Mouse (Mus musculus) MEL (cell line): ENCODE measurements around the gene 0610030E20Rik. TPM values are rescaled to one million over a fixed set of nuclear protein-coding genes. Genes with fewer than 3 reads are reported as not detected.

Experiments used
- DNase-seq: peaks from one replicate; pipeline ENCODE4 v3.0.0; 2011; ENCODE audit warnings: low read depth, low spot score
- H3K27ac ChIP-seq: 2 replicates; pipeline ENCODE4 v1.5.1; 2012; ENCODE audit warnings: low read depth, mild to moderate bottlenecking, control low read depth, low read length, moderate library complexity; ENCODE audit not compliant: control insufficient read depth
- H3K27me3 ChIP-seq, 2 experiments: fragments of 150-350 bp in 1 of 2; sonication (generic) in 1 of 2; 2 replicates each; pipeline ENCODE4 v1.6.1; 2012; ENCODE audit warnings: low read length in 2 of 2, mild to moderate bottlenecking in 2 of 2, improper control_type of control experiment in 1 of 2, moderate library complexity in 1 of 2; ENCODE audit not compliant: insufficient read depth in 2 of 2, control insufficient read depth in 1 of 2
- H3K36me3 ChIP-seq, 2 experiments: 2 replicates each; pipeline ENCODE4 v1.6.1; 2012 to 2014; ENCODE audit warnings: low read length in 2 of 2, improper control_type of control experiment in 1 of 2, inconsistent platforms in 1 of 2, mild to moderate bottlenecking in 1 of 2; ENCODE audit not compliant: insufficient read depth in 2 of 2, control insufficient read depth in 1 of 2
- H3K4me1 ChIP-seq, 2 experiments: fragments of 150-350 bp in 1 of 2; sonication (generic) in 1 of 2; 2 replicates each; pipeline ENCODE4 v1.6.1; 2012; ENCODE audit warnings: low read length in 2 of 2, improper control_type of control experiment in 1 of 2, mild to moderate bottlenecking in 1 of 2; ENCODE audit not compliant: insufficient read depth in 2 of 2, control insufficient read depth in 1 of 2
- H3K4me3 ChIP-seq, 2 experiments: fragments of 150-350 bp in 1 of 2; sonication (generic) in 1 of 2; 2 replicates each; pipeline ENCODE4 v1.5.1; 2012; ENCODE audit warnings: low read depth in 2 of 2, low read length in 2 of 2, mild to moderate bottlenecking in 2 of 2, moderate library complexity in 2 of 2, control low read depth in 1 of 2, improper control_type of control experiment in 1 of 2; ENCODE audit not compliant: control insufficient read depth in 1 of 2, insufficient read depth in 1 of 2
- H3K79me2 ChIP-seq: 2 replicates; pipeline ENCODE4 v1.6.1; 2012; ENCODE audit warnings: mild to moderate bottlenecking, low read length, moderate library complexity; ENCODE audit not compliant: control insufficient read depth, poor library complexity, insufficient read depth
- H3K9ac ChIP-seq: 2 replicates; pipeline ENCODE4 v1.6.1; 2012; ENCODE audit warnings: low read depth, mild to moderate bottlenecking, control low read depth, low read length, moderate library complexity; ENCODE audit not compliant: control insufficient read depth, poor library complexity, severe bottlenecking
- H3K9me3 ChIP-seq: fragments of 150-350 bp; sonication (generic); replicated peaks from 2 replicates; pipeline ENCODE4 v1.6.1; 2012; ENCODE audit warnings: mild to moderate bottlenecking, low read length, improper control_type of control experiment, moderate library complexity; ENCODE audit not compliant: insufficient read depth
- BHLHE40 ChIP-seq: IDR thresholded peaks from 2 replicates; pipeline ENCODE4 v1.6.1; 2012; ENCODE audit warnings: low read depth, mild to moderate bottlenecking, inconsistent platforms, low read length, improper control_type of control experiment, borderline replicate concordance
- CHD1 ChIP-seq: IDR thresholded peaks from 2 replicates; pipeline ENCODE4 v1.6.1; 2012; ENCODE audit warnings: low read depth, mild to moderate bottlenecking, inconsistent platforms, low read length, improper control_type of control experiment
- CTCF ChIP-seq, 3 experiments: IDR thresholded peaks in 2 of 3; conservative IDR thresholded peaks in 1 of 3; 2 replicates each; pipeline ENCODE4 v1.5.1; 2011 to 2012; ENCODE audit warnings: low read length in 3 of 3, low read depth in 2 of 3, mild to moderate bottlenecking in 2 of 3, improper control_type of control experiment in 1 of 3, inconsistent platforms in 1 of 3, mixed read lengths in 1 of 3, moderate library complexity in 1 of 3; ENCODE audit not compliant: control insufficient read depth in 1 of 3, insufficient read depth in 1 of 3, poor library complexity in 1 of 3, severe bottlenecking in 1 of 3
- ELF1 ChIP-seq: IDR thresholded peaks from 2 replicates; pipeline ENCODE4 v1.6.1; 2014; ENCODE audit warnings: low read depth, mild to moderate bottlenecking, inconsistent platforms, low read length, improper control_type of control experiment, moderate library complexity
- EP300 ChIP-seq, 2 experiments: IDR thresholded peaks; 2 replicates each; pipeline ENCODE4 v1.6.1; 2011; ENCODE audit warnings: improper control_type of control experiment in 2 of 2, low read length in 2 of 2, low read depth in 1 of 2, mild to moderate bottlenecking in 1 of 2
- ETS1 ChIP-seq: IDR thresholded peaks from 2 replicates; pipeline ENCODE4 v1.6.1; 2012; ENCODE audit warnings: low read depth, mild to moderate bottlenecking, inconsistent platforms, low read length, improper control_type of control experiment, moderate library complexity
- GATA1 ChIP-seq: IDR thresholded peaks from 2 replicates; pipeline ENCODE4 v1.6.1; 2011; ENCODE audit warnings: low read depth, low read length, improper control_type of control experiment
- KAT2A ChIP-seq: conservative IDR thresholded peaks from 2 replicates; pipeline ENCODE4 v1.6.1; 2012; ENCODE audit warnings: low read depth, low read length, improper control_type of control experiment, inconsistent platforms
- MYB ChIP-seq: IDR thresholded peaks from 2 replicates; pipeline ENCODE4 v1.6.1; 2011; ENCODE audit warnings: mild to moderate bottlenecking, low read depth, low read length, improper control_type of control experiment
- MYC ChIP-seq: IDR thresholded peaks from 2 replicates; pipeline ENCODE4 v1.6.1; 2011; ENCODE audit warnings: low read depth, mild to moderate bottlenecking, low read length, improper control_type of control experiment, moderate library complexity
- POLR2A ChIP-seq, 2 experiments: IDR thresholded peaks; 2 replicates each; pipeline ENCODE4 v1.6.1; 2011 to 2012; ENCODE audit warnings: low read length in 2 of 2, mild to moderate bottlenecking in 2 of 2, control low read depth in 1 of 2, improper control_type of control experiment in 1 of 2, low read depth in 1 of 2, moderate library complexity in 1 of 2; ENCODE audit not compliant: control insufficient read depth in 1 of 2, insufficient read depth in 1 of 2, poor library complexity in 1 of 2
- POLR2AphosphoS2 ChIP-seq: IDR thresholded peaks from 2 replicates; pipeline ENCODE4 v1.6.1; 2011; ENCODE audit warnings: low read length, improper control_type of control experiment
- POLR2AphosphoS5 ChIP-seq: IDR thresholded peaks from 2 replicates; pipeline ENCODE4 v1.6.1; 2012; ENCODE audit warnings: low read depth, borderline replicate concordance, mild to moderate bottlenecking, inconsistent platforms, low read length, moderate library complexity, mixed read lengths
- RCOR1 ChIP-seq: IDR thresholded peaks from 2 replicates; pipeline ENCODE4 v1.6.1; 2012; ENCODE audit warnings: low read depth, mild to moderate bottlenecking, inconsistent platforms, low read length, improper control_type of control experiment
- TAL1 ChIP-seq: IDR thresholded peaks from 2 replicates; pipeline ENCODE4 v1.6.1; 2012; ENCODE audit warnings: mild to moderate bottlenecking, inconsistent platforms, low read length, moderate library complexity, mixed read lengths
- USF1 ChIP-seq: IDR thresholded peaks from 2 replicates; pipeline ENCODE4 v1.6.1; 2014; ENCODE audit warnings: low read depth, mild to moderate bottlenecking, inconsistent platforms, low read length, improper control_type of control experiment, moderate library complexity
- polyA plus RNA-seq, 2 experiments: library from polyadenylated mRNA; stranded (reverse) in 1 of 2; unstranded in 1 of 2; fragments of >175 nt in 1 of 2; fragments of >200 nt in 1 of 2; gene quantifications; 2 replicates each; pipeline versions ENCODE4 v1.2.1 to v1.2.4; 2012; ENCODE audit warnings: low replicate concordance in 2 of 2, low read depth in 1 of 2; ENCODE audit not compliant: insufficient read length in 2 of 2, insufficient read depth in 1 of 2, missing spikeins in 1 of 2
- total RNA-seq: library from RNA; depleted of rRNA; stranded (reverse); fragments of 300-350 nt; gene quantifications from 2 replicates; pipeline ENCODE4 v1.2.3, GENCODE M21; 2012

Gene 0610030E20Rik
- total and polyA plus RNA-seq, 3 experiments, result 14.2 to 28.5 TPM; not detected in 1

DNA sequence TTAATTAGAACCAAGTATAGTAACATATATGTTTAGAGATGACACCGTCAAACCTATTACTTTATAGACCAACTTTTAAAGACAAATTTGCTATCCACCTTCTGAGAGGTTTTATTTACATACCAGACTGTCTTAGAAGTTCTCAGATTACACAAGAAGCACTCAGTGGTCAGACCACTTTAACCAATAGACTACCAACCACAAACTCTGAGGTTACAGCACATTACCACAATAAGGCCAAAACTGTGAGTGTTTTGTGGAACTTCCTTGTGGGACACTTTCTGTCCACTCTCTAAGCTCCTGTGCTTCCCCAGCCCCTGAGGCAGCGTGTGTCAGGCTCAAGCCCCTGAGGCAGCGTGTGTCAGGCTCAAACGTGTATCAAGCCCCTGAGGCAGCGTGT, 18.1 kb upstream of the 0610030E20Rik start:
- DNase-seq, result no peak
- H3K4me1 ChIP-seq, result no peaks in the 10 kb centered on the region
- H3K36me3 ChIP-seq, result peaks cover 0 to 35% of the 10 kb centered on the region in 2 experiments; a peak in 2 of 4 replicates
- no peaks in the 10 kb centered on the region for H3K79me2 ChIP-seq
- H3K4me3 ChIP-seq, result no peak overlapping the region
- no peak overlapping the region for H3K27ac ChIP-seq
- H3K9me3 ChIP-seq, result no peaks in the 10 kb centered on the region
- TF ChIP-seq MYB (no peak), CHD1 (no peak), POLR2AphosphoS2 (no peak), GATA1 (no peak), POLR2AphosphoS5 (no peak)
- TF ChIP-seq, all 39 proteins: peak for 0
- Histone ChIP-seq H3K27me3 (no peaks in the 10 kb centered on the region), H3K9ac (no peak overlapping the region)

DNA sequence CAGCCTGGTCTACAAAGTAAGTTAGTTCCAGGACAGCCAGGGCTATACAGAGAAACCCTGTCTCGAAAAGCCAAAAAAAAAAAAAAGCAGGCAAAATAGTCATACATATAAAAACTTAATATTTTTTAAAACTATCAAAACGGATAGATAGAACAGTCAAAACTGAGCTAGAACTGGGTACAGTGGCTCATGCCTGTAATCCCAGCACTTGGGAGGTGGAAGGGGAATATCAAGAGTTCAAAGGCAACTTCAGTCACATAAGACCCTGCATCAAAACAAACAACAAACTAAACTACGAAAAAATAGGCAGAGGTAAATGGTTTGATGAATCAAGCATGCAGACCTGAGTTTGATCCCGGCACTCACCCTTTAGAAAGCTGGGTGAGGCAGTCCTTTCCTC, 17.0 kb upstream of the 0610030E20Rik start:
- no peak for DNase-seq
- no peak overlapping the region for H3K4me3 ChIP-seq
- no peaks in the 10 kb centered on the region for H3K27me3 ChIP-seq
- H3K36me3 ChIP-seq, result peaks cover 0 to 32% of the 10 kb centered on the region in 2 experiments; a peak in 2 of 4 replicates
- no peaks in the 10 kb centered on the region for H3K79me2 ChIP-seq
- no peak for TF ChIP-seq CTCF (IDR thresholded peaks at IDR 0.05 in 2 of 3, conservative IDR thresholded peaks at IDR 0.05 in 1 of 3; ENCODE audit: control insufficient read depth in 1 of 3, insufficient read depth in 1 of 3, low read depth in 2 of 3, low read length in 3 of 3, poor library complexity in 1 of 3, severe bottlenecking in 1 of 3)
- TF ChIP-seq EP300 (IDR thresholded peaks at IDR 0.05; ENCODE audit: low read depth in 1 of 2, low read length in 2 of 2), result no peak
- no peak for TF ChIP-seq TAL1
- no peak for TF ChIP-seq POLR2A (IDR thresholded peaks at IDR 0.05; ENCODE audit: control insufficient read depth in 1 of 2, insufficient read depth in 1 of 2, low read depth in 1 of 2, low read length in 2 of 2, poor library complexity in 1 of 2)
- TF ChIP-seq BHLHE40, result no peak
- TF ChIP-seq RCOR1, result no peak
- no peak for TF ChIP-seq KAT2A
- no peak for TF ChIP-seq POLR2AphosphoS5
- TF ChIP-seq MYC, result no peak
- TF ChIP-seq USF1, result no peak
- no peak for TF ChIP-seq ETS1
- TF ChIP-seq ELF1, result no peak
- H3K9me3 ChIP-seq, result no peaks in the 10 kb centered on the region
- H3K9ac ChIP-seq, result no peak overlapping the region
- no peaks in the 10 kb centered on the region for H3K4me1 ChIP-seq
- no peak overlapping the region for H3K27ac ChIP-seq
